Mouse (Mus musculus) ovary, adult 18-20 months (tissue): ENCODE results near the gene Fdxr.

Experiments
- DNase-seq: peaks from one replicate; pipeline ENCODE4 v3.0.0; 2022; ENCODE audit warnings: low spot score, mixed read lengths

Gene Fdxr

GRCm38 (mm10) chr11:115289885-115290284 is 13.0 kb upstream of the Fdxr start:
- DNase-seq, result no peak

- DNase-seq, result no peak
These were observed 11.5 kb upstream of the Fdxr start for GRCm38 (mm10) chr11:115288305-115288704.

DNA sequence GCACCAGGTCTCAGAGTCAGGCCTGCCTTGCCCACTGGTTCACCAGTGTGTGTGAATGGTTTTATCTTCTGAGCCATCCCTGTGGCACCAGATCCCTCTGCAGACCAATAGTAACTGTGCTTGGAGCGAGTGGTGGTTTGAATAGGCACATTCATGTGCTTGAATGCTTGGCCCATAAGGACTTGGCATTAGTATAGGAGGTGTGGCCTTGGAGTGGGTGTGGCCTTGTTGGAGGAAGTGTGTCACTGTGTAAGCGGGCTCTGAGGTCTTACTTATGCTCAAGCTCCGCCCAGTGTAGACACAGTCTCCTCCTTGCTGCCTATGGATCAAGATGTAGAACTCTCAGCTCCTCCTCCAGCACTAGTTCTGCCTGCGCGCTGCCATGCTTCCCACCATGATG is 10.5 kb upstream of the Fdxr start:
- DNase-seq, result no peak

GRCm38 (mm10) chr11:115286201-115286993 is 9.5 kb upstream of the Fdxr start:
- no peak for DNase-seq

GRCm38 (mm10) chr11:115285282-115285681 is 8.4 kb upstream of the Fdxr start:
- DNase-seq, result no peak

DNA sequence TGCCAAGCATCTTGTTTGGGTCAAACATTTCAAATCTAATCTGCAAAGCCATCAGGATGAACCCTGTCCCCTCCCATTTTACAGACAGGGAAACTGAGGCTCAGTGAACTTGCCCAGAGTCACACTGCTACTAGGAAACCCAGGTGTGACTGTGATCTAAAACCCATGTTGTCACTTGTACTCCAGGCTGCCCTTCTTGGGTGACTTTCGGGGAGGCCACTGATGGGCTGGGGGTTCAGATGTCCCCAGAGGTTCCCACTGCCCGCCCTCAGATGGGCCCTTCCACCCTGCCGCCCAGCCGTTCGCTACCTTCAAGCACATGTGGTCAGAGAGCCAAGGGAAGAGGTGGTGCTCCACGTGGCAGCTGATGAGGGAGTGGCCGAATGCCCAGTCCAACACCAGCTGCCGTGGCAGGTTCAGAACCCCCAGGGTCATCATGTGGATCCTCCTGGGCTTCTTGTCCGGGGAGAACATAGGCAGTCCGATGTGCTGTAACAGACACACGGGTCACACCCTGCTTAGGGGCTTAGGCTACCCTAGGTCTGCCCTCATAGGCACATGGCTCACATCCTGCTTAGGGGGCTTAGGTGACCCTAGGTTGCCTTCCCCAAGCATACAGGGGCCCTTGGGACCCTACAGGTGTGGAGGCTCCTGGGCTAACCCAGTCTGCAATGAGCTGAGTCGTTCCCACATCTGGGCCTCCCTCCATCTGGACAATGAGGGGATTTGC is 7.2 kb upstream of the Fdxr start:
- DNase-seq, result no peak

- DNase-seq, result no peak
These were observed 6.6 kb upstream of the Fdxr start for GRCm38 (mm10) chr11:115283486-115283765.

GRCm38 (mm10) chr11:115282723-115283485 is 6.1 kb upstream of the Fdxr start:
- peak; percentile 54 for DNase-seq

DNA sequence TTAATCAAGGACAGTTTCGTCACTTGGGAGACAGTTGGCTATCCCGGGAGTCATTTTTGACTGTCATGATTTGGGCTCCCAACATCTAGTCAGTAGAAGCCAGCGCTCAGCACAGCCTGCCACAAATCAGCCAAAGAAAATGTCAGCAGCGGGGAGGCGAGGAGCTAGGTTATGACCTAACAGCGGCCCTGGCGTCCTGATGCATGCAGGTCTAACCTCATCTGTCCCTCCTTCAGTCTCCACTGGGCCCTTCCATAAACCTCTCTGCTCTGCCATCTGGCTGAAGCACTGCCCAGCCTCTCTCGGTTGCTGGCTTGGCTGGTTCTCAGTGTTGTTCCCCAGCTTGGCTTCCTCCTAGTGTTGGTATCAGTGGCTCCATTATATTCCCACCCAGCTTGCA is 5.4 kb upstream of the Fdxr start:
- DNase-seq, result no peak

DNA sequence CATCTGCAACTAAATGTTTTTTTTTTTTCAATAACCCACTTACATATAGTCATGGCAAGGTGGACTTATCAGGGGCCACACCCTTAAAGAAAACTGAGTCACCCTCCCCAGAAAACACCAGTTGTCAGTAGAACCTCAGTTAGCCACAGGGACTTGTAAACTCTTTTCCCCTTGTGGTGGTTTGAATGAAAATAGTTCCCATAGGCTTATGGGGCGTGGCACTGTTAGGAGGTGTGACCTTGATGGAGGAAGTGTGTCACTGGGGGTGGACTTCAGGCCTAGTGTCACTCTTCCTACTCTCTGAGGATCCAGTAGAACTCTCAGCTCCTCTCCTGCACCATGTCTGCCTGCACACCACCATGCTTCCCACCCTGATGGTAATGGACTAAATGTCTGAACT is 2.9 kb upstream of the Fdxr start:
- no peak for DNase-seq

DNA sequence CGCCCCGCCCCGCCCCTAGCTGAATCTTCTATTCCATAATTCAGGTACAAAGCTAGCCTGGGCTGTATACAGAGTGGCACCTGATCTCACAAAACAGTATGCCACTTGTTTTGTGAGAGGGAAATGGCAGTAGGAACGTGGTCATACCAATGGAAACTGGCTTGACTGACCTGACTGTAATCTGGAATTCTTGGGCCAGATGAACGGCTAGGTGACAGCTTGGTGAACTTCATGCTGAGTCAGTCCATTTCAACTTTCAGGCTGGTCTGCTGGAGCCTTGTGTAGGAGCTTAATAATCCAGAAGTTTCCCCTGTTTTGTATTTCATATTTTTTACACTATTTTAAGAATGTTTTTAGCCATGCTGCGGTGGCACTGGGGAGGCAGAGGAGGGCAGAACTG is 1.3 kb upstream of the Fdxr start:
- no peak for DNase-seq

GRCm38 (mm10) chr11:115277604-115277975 is 740 bp upstream of the Fdxr start:
- DNase-seq, result no peak

DNA sequence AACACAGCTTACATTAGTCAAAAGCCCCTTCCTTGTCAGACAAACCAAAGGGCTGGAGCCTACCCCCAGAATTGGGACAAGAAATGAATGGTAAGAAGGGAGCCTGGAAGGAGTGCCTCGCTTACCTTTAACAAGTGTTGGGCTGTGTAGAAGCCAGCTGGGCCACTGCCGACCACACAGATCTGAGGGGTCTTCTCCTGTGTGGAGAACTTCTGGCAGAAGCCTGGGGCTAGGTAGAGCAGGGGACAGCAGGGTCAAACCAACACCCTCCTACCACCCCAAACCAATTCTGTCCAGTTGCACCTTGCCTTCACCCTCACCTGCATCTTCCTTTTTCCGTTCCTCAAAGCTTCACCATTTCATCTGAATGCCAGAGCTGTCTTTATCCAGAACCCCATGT is 896 bp downstream of the Fdxr start:
- no peak for DNase-seq

DNA sequence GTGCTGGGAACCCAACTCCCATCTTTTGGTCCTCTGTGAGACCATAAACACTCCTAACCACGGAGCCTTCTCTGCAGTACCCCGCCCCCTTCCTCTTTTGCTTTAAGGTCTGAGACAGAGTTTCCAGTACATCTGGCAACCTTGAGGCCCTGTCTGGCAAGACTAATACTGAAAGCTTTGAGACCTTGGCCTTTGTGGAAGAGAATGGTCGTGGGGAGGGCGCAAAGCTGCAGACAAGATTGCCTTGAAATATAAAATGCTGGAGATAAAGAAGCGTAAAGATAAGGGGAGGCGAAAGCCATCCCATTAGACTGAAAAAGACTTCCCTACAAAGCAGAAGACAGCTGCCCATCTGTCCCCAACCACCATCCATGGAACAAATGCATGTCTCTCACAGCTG is 1.3 kb downstream of the Fdxr start:
- DNase-seq, result peak; percentile 75

DNA sequence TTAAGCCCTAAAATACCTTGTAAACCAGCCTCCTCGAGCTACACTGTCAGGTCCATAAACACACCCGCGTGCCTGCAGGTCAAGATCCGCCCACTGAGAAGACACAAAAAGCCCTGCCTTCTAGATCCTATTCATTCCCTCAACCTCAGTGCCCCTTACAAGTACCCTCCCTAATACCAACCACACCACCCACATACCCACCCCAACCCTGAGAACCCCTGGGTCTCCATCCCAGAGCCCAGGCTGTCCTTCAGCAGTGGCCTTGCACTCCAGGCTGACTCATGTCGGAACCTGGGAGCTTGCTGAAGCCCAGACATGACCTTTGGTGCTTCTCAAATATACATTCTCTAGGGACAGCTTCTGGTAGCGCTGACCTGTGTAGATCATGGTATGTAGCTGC is 2.1 kb downstream of the Fdxr start:
- DNase-seq, result no peak

- no peak for DNase-seq
These were observed 2.7 kb downstream of the Fdxr start for GRCm38 (mm10) chr11:115274178-115274577.

GRCm38 (mm10) chr11:115273735-115274134 is 3.1 kb downstream of the Fdxr start:
- no peak for DNase-seq

DNA sequence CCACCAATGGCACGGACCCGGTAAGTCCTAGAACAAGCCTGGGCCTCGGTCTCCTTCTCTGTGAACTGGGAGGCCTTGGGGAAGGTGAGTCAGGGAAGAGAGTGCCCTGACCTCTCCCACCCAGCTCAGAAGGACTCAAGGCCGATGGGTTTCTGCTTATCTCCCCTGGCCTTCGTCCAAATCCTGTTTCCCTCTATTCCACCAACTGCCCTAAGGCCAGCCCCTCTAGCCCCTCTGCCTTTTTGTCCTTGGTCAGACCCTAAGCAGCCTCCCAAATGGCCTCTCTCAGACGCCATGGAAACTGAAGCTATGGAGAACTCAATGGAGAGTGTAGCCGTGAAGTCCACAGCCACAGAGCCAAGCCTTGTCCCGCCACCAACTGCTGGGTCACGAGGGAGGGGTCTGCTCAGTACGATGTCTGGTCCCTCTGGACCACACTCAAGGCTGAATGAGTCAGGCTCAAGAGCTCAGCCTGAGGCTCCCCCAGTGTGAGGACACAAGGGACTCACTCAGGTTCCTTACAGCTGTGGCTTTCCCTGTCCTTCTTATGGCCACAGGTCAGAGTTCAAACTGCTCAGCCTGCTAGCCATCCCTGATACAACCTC is 3.9 kb downstream of the Fdxr start:
- DNase-seq, result peak; percentile 65

GRCm38 (mm10) chr11:115271481-115271880 is 5.4 kb downstream of the Fdxr start:
- DNase-seq, result no peak

DNA sequence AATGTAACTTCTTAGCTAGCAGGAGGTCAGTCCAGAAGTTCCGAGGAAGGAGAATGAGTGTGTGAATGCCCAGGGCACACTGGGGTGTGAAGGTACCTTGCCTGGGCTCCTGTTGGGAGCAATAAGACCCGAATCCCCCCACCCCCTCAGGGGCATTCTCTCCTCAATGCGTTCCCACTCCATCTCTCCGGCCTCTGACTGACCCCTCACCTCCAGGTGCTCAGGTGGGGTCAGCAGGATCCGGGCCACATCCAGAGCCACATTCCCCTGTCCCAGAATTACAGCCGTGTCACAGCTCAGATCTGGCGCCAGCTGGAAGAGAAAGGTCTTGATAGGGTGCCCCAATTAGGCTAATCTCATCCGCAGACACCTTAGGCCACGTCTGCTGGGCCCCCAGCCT is 5.8 kb downstream of the Fdxr start:
- DNase-seq, result no peak

GRCm38 (mm10) chr11:115270148-115270861 is 6.5 kb downstream of the Fdxr start:
- DNase-seq, result peak; percentile 51
